Mouse (Mus musculus) layer of hippocampus, adult 8-10 months (tissue): ENCODE measurements around the gene Zfp286. TPM values are rescaled to one million over a fixed set of nuclear protein-coding genes. Genes with fewer than 3 reads are reported as not detected.

Source experiments
- DNase-seq, 2 experiments: peaks; one replicate each; pipeline ENCODE4 v3.0.0; 2022; ENCODE audit warnings: low spot score in 2 of 2
- total RNA-seq, 4 experiments: library from RNA; stranded (reverse); gene quantifications; 2 replicates each; pipeline ENCODE4 v1.2.4; 2022

Zfp286 gene
- total RNA-seq: 10 to 100 TPM; 21.2 to 31.8 (median 24.3) TPM

DNA sequence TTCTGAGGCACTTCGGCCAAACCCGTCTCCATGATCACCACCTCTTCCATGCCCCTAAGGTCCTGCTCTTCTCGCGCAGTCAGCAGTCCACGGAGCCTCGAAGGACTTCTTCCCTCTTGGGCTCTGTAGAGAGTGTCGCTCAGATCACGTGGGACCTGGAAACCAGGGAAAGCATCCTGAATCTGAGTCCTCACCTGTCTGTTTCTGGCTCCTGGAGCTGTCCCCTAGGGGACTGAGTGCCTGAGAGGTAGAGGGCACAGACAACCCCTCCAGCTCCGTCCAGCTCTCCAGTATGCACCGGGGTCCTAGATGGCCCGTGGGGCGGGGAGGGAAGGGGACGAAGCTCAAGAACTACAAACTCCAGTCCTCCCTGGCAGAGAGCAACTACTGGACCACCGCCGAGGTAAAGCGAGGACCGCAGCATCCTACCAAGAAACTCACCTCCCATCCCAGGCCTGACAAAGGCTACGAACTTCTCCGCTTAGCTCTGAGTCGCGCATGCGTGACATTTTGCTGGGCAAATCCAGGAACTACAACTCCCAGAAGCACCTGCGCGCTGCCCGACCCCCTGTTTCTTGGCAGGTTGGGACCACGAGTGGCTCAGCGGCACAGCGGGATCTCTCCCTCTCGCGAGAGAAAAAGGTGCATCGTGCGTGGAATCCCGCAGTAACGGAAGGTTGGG, at the start of gene Zfp286:
Zfp286 (minus strand) TSS at position 528 of the 682 bp plus-strand sequence.
- peak; percentile 93 for DNase-seq

DNA sequence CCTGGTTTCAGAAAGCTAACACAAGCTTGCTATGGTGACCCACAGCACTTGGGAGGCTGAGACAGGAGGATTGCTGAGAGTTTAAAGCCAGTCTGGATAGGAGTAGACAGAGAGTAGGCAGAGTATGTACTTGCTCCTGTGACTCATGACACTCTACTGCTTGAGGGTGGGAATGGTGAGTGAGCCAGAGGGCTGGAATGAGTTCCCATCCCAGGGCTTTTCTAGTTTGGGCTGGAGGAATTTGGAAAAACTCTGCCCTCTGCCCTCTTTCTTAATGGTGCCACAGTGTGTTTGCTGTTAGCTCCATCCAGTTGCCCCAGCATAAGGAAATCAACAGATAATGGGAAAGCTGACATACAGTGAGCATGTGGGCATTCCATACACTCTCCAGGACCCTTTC, 42.6 kb upstream of the Zfp286 start:
- no peak for DNase-seq

- no peak for DNase-seq
These were observed 41.1 kb upstream of the Zfp286 start for GRCm38 (mm10) chr11:62830387-62830786.

DNA sequence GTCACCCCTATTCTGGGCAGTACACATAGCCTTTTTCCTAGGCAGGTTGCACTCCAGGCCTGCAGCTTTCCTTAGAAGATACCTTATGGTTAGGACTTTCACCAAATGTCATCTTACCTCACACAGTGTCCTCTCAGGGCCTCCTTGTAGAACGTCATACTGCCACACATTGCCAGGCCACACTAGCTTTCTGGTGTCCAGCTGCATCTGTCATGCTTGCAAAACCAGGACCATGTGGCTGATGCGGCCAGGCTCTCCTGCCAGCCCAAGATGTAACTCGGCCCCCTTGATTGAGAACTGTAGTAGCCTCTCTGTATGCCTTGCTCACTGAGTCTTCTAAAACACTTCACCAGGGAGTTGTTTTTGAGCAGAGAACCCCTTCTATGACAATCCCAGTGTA, 38.6 kb upstream of the Zfp286 start:
- no peak for DNase-seq

GRCm38 (mm10) chr11:62827135-62827534, 37.9 kb upstream of the Zfp286 start:
- DNase-seq: no peak

GRCm38 (mm10) chr11:62826106-62826733, 37.0 kb upstream of the Zfp286 start:
- no peak for DNase-seq

DNA sequence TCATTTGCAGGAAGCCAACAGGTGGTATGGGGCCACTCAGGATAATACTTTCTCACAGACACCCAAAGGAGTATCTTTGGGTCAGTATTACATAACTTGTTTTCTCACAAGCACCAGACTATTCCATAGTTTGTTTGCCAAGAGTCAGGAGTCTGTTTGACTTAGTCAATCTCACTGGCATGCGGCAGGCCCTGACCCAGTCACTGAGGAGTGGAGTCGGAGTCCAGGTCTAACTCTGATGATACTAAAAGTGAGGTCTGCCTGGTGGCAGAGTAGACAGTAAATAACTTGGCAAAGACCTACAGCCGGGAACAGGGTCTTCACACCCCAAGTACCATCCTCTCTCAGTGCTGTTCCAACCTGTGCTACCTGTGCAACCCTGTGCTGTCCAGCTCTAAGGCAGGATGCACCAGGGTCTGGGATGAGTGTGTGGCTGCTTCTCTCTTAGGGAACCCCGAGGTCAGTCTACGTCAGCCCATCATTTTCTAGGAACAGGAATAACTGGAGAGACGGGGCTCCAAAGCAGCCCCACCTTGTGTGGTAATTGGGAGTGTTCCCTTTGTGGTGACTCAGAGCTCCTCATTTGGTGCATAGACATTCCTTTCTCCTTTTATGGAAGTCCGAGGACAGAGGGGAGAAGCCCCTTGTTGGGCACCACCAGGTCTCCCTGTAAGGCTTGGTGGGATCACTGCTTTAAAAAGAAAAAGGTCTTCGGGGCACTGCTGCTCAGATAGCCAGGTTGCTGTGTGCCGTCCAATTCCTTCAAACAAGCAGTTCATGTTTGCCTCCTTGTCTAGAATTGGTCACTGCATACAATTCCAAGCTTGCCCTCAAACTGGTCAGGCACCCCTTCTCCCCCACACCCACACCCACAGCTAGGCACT, 36.2 kb upstream of the Zfp286 start:
- DNase-seq: no peak

DNA sequence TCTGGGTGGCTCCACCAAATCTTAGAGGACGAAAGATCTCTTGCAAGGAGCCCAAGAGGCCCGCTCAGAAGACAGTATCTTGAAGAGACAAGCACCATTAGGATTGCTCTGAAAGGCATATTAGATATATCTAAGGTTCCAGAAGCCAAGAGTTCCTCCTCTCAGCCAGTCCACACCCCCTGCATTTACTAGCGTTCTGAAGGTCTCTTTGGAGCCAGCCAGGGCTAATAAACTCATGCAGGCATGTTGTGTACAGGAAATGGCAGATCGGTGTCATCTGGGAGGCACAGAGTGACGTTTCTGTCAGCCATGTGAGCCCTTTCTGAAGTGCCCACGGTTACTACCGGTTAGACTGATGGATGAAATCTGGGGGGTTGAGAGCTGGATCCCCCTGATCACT, 34.9 kb upstream of the Zfp286 start:
- DNase-seq: no peak

DNA sequence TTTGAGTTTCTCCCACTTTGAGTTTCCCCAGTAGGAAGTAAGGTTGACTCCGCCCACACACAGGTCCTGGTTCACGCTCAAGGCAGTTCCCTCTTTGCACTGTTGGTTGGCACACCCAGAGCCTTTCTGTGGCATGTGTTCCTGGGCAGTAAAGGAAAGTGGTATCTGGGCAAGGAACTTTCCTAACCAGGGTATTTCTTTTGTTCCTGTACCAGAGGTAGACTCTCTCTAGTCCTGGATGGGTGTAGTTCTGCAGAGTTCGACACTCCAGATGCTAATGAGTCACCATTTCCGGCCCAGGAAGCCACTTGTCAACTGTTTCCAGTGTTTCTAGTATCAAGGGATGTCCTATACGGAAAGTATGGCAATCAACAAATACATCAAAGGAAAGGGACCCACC, 32.6 kb upstream of the Zfp286 start:
- no peak for DNase-seq

- DNase-seq: no peak
These were observed 31.6 kb upstream of the Zfp286 start for GRCm38 (mm10) chr11:62820661-62821437.

GRCm38 (mm10) chr11:62820059-62820541, 30.8 kb upstream of the Zfp286 start, which contains the start of gene Trim16:
Gene Trim16, plus strand, starts transcription at chr11:62820231.
- DNase-seq: peak; percentile 17 to 18

- no peak for DNase-seq
These were observed 29.9 kb upstream of the Zfp286 start for GRCm38 (mm10) chr11:62819059-62819686.

- no peak for DNase-seq
These were observed 27.3 kb upstream of the Zfp286 start for GRCm38 (mm10) chr11:62816591-62816990.

- DNase-seq: no peak
These were observed 26.2 kb upstream of the Zfp286 start for GRCm38 (mm10) chr11:62815438-62815837.

DNA sequence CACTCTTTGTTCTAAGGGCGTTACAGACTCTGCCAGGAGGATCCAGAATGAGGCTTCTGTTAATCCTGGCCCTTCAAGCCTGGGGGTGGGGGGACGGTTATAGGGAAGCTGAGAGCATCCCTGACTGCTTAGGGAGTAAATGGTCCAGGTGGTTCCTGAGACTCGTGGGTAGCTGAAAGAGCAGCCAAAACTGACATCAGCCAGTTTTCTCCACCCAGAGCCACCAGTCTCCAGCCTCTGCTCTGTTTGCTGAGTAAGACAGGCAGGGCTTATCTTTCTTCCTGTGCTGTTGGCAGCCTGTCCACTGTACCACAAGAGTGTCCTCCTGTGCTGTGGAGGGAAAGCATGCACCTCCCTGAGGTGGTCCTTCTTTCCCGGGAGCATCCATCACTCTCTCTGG, 25.4 kb upstream of the Zfp286 start:
- no peak for DNase-seq

- no peak for DNase-seq
These were observed 24.8 kb upstream of the Zfp286 start for GRCm38 (mm10) chr11:62813970-62814624.

DNA sequence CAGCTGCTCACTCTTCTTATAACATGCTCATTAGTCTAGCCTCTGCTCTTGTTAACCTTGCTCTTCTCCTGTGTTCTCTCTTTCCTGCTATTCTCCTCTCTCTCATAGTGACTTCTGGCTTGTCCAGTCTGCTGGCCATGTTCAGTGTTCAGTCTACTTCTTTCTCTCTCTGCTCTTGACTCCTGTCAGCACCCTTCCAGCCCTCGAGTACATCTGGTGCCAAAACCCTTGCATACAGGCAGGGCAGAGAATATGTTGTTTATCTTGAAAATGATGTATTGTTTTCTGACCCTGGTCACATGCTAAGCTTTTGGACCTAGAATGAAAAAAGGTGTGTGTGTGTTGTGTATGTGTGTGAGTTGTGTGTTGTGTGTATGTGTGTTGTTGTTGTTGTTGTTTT, 24.2 kb upstream of the Zfp286 start:
- DNase-seq: no peak

DNA sequence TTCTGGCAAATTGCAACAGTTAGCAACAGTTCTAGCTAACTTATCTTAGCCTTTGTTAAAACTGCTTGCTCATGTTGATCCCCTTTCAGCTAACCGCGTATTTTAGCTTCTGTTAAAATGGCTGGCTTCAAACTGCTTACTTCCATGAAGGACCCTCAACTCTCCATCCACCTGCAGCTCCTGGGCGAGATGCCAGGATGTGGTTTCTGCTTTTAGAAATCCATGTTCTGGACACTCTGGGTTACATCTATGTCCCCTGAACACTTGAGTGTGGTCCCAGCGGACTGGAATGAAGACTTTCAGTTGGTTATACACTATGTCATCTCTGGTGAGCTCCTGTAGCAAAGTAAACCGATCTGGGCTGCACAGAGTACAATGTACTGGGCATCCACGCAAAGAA, 23.0 kb upstream of the Zfp286 start:
- no peak for DNase-seq

DNA sequence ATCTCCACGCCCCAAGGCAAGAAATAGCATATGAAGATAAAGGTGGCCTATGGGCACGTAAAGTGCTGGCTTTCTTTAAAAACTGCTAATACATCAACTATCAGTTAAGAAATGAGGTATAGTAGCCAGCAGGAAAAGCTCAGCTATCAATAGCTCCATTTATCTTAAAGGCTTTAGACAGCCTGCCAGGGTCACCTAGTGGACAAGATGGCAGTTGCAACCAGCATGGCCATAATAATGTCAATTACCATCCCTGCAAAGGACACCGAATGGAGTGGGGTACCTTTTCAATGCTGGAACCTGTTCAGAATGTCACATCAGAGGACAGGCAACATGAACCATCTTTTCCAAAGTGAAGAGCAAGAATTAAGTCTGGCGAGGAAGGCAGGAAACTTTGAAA, 19.9 kb upstream of the Zfp286 start:
- no peak for DNase-seq

GRCm38 (mm10) chr11:62807965-62808364, 18.7 kb upstream of the Zfp286 start:
- DNase-seq: no peak
